In the genomic region with DNA sequence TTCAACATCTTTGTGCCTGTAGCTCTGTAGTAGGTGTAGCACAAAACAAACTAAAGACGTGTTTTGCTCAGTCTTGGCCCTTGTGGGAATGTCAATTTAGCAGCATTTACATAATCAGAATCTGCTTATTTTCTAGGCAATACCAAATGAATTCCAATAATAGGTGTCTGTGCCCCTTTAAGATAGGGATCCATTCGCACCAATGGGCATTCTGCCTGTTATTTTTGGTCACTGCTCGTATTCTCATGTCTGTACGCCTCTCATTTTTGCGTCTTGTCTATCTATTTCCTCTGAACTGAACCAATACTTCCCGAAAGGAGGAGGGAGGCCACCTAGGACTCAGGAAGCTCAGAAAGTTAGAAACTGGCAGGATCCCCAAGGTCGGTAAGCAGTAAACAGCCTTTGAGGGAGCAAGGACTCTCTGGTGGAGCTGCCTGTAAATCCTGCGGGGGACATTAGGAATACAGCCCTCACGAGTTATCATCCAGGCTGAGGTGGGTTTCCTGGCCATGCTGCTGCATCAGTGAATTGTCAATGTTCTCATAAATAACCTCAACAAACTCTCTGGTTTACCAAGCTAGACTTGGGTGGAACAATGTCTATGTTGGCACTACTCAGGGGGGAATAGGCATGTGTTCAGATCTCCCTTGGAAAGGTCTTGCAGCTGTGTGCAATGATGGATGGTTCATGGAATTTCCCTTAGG, we compare ENCODE assay signal across 23 mouse cellular contexts.
DNase-seq lines count a peak whose midpoint lies in the region; TF ChIP-seq lines count a peak whose summit lies in the region.
"Had no signal": no experiment of that assay in that cellular context is flagged by ENCODE, and none has a peak within 500 bp of the region (broad histone marks: within the 10 kb centered on the region; RNA-seq: fewer than 3 reads in every experiment).

No protein-coding gene starts in this region.

- no peaks in the 10 kb centered on the region for H3K79me2 ChIP-seq in heart, adult 2 months (replicated peaks; ENCODE audit: control insufficient read depth, insufficient read depth, low read length)

- peak overlapping the region; percentile 41; the same call in 1 of the 2 replicates for H3K27ac ChIP-seq in heart, adult 2 months
- H3K27ac ChIP-seq: embryonic facial prominence, embryonic 10.5 days; embryonic facial prominence, embryonic 15.5 days; forebrain, embryonic 13.5 days; heart, embryonic 10.5 days; heart, embryonic 15.5 days; layer of hippocampus, adult 2 months; liver, embryonic 12.5 days; midbrain, embryonic 13.5 days had no signal

- DNase-seq in heart, adult 2 months = no peak
- no peak for DNase-seq in heart, adult 9 months (ENCODE audit: low spot score in 2 of 2)
- DNase-seq in ovary, adult 18-20 months (ENCODE audit: low spot score) = peak; percentile 45
- no peak for DNase-seq in ovary, postnatal 14 days (ENCODE audit: low spot score)
- peak; percentile 67 for DNase-seq in adrenal gland, postnatal 10 days
- peak; percentile 42 for DNase-seq in skeletal muscle tissue, adult 2 months (ENCODE audit: low read depth, low spot score)
- DNase-seq in layer of hippocampus, adult 8-10 months (ENCODE audit: low spot score in 2 of 2) = no peak
- DNase-seq: cerebellum, adult 2 months; cerebellum, postnatal 14 days; kidney, adult 18-20 months; left cerebral cortex, postnatal 4 days; lung, adult 18-20 months; lung, postnatal 4 days; thymus, postnatal 14 days had no signal

- intact Hi-C loops in heart, adult 2 months (cut with DNase I) = no loop called here

- H3K27me3 ChIP-seq in heart, adult 2 months (ENCODE audit: control insufficient read depth, insufficient read depth, low read length) = no peaks in the 10 kb centered on the region
- H3K27me3 ChIP-seq: embryonic facial prominence, embryonic 15.5 days; forebrain, embryonic 13.5 days; heart, embryonic 15.5 days; liver, embryonic 12.5 days; midbrain, embryonic 13.5 days had no signal

- 56% methylated on average over 9 of the region's 9 CpGs for WGBS in heart, adult 2 months

- no peak for TF ChIP-seq CTCF in heart, adult 2 months (IDR thresholded peaks at IDR 0.05)

- H3K36me3 ChIP-seq in heart, adult 2 months (ENCODE audit: control insufficient read depth, insufficient read depth, low read length) = peaks cover 4% of the 10 kb centered on the region; the same call in 1 of the 2 replicates
- H3K36me3 ChIP-seq: embryonic facial prominence, embryonic 10.5 days; embryonic facial prominence, embryonic 15.5 days; heart, embryonic 10.5 days; heart, embryonic 15.5 days; liver, embryonic 12.5 days; midbrain, embryonic 13.5 days had no signal

- peak overlapping the region; percentile 36; the same call in 1 of the 2 replicates for H3K9ac ChIP-seq in heart, adult 2 months (ENCODE audit: low read depth, low read length)
- H3K9ac ChIP-seq: embryonic facial prominence, embryonic 15.5 days; forebrain, embryonic 13.5 days; heart, embryonic 15.5 days; liver, embryonic 12.5 days; midbrain, embryonic 13.5 days had no signal

- TF ChIP-seq EP300 in heart, adult 2 months (IDR thresholded peaks at IDR 0.05; ENCODE audit: insufficient read depth, low read depth, low read length) = no peak

- peaks cover 10% of the 10 kb centered on the region for H3K4me1 ChIP-seq in heart, adult 2 months (ENCODE audit: control insufficient read depth, insufficient read depth, low read length)
- H3K4me1 ChIP-seq: embryonic facial prominence, embryonic 10.5 days; embryonic facial prominence, embryonic 15.5 days; heart, embryonic 15.5 days; liver, embryonic 12.5 days; megakaryocyte, embryonic 14.5 days had no signal

- H3K4me3 ChIP-seq in heart, adult 2 months = no peak overlapping the region
- H3K4me3 ChIP-seq: embryonic facial prominence, embryonic 10.5 days; embryonic facial prominence, embryonic 15.5 days; forebrain, embryonic 13.5 days; heart, embryonic 10.5 days; heart, embryonic 15.5 days; layer of hippocampus, adult 2 months; liver, embryonic 12.5 days; megakaryocyte, embryonic 14.5 days; midbrain, embryonic 13.5 days had no signal

- no peak for TF ChIP-seq POLR2A in heart, adult 2 months (IDR thresholded peaks at IDR 0.05; ENCODE audit: insufficient read depth, low read depth, low read length)

Comparison
In these comparisons a context has a peak if more than half of its experiments do, and no peak if none do; other contexts are left out.
1. DNase-seq: peak in ovary, adult 18-20 months (single experiment), adrenal gland, postnatal 10 days (single experiment) and skeletal muscle tissue, adult 2 months (single experiment); none in heart, adult 2 months (0 of 2), heart, adult 9 months (0 of 2), ovary, postnatal 14 days (single experiment) and layer of hippocampus, adult 8-10 months (0 of 2).